Mouse (Mus musculus) urinary bladder, adult 18-20 months (tissue): ENCODE measurements around the gene Traf3.

Experiments used
- DNase-seq, 2 experiments: peaks; one replicate each; pipeline ENCODE4 v3.0.0; 2022; ENCODE audit warnings: low spot score in 2 of 2, mixed read lengths in 2 of 2

The Traf3 gene

GRCm38 (mm10) chr12:111263650-111264049, 97.5 kb downstream of the Traf3 start:
- DNase-seq: no peak

- DNase-seq: no peak
Observed at GRCm38 (mm10) chr12:111265212-111265611, 99.0 kb downstream of the Traf3 start.

- no peak for DNase-seq
Observed at GRCm38 (mm10) chr12:111266592-111266991, 100.4 kb downstream of the Traf3 start.

- DNase-seq: no peak
Observed at GRCm38 (mm10) chr12:111267673-111268325, 101.6 kb downstream of the Traf3 start.

- no peak for DNase-seq
Observed at GRCm38 (mm10) chr12:111270629-111271277, 104.6 kb downstream of the Traf3 start, which contains the start of gene Amn. TSS of gene Amn (plus strand) at chr12:111271095.

GRCm38 (mm10) chr12:111271406-111271805, 105.2 kb downstream of the Traf3 start:
- no peak for DNase-seq

GRCm38 (mm10) chr12:111271966-111272365, 105.8 kb downstream of the Traf3 start:
- no peak for DNase-seq

GRCm38 (mm10) chr12:111272420-111272819, 106.2 kb downstream of the Traf3 start:
- DNase-seq: peak; percentile 30 to 73

GRCm38 (mm10) chr12:111274006-111274405, 107.8 kb downstream of the Traf3 start:
- DNase-seq: peak in 1 of 2 experiments; percentile 22

- peak in 1 of 2 experiments; percentile 11 for DNase-seq
Observed at GRCm38 (mm10) chr12:111274447-111275149, 108.4 kb downstream of the Traf3 start.

- DNase-seq: peak in 1 of 2 experiments; percentile 35
Observed at GRCm38 (mm10) chr12:111275150-111275841, 109.1 kb downstream of the Traf3 start.

- no peak for DNase-seq
Observed at GRCm38 (mm10) chr12:111276371-111276770, 110.2 kb downstream of the Traf3 start.

- DNase-seq: no peak
Observed at GRCm38 (mm10) chr12:111283573-111283972, 117.4 kb downstream of the Traf3 start.

GRCm38 (mm10) chr12:111284532-111284931, 118.4 kb downstream of the Traf3 start:
- DNase-seq: no peak

GRCm38 (mm10) chr12:111293025-111293424, 126.9 kb downstream of the Traf3 start:
- no peak for DNase-seq

GRCm38 (mm10) chr12:111301322-111302017, 135.3 kb downstream of the Traf3 start:
- no peak for DNase-seq

- no peak for DNase-seq
Observed at GRCm38 (mm10) chr12:111302018-111302345, 135.8 kb downstream of the Traf3 start.

GRCm38 (mm10) chr12:111303702-111304337, 137.7 kb downstream of the Traf3 start:
- no peak for DNase-seq

GRCm38 (mm10) chr12:111306821-111307220, 140.7 kb downstream of the Traf3 start:
- no peak for DNase-seq

- no peak for DNase-seq
Observed at GRCm38 (mm10) chr12:111309256-111309655, 143.1 kb downstream of the Traf3 start.

GRCm38 (mm10) chr12:111309931-111310330, 143.8 kb downstream of the Traf3 start:
- DNase-seq: no peak
